Mouse (Mus musculus): Measurements from ENCODE around the gene Gatd1.

Gatd1 gene

DNA sequence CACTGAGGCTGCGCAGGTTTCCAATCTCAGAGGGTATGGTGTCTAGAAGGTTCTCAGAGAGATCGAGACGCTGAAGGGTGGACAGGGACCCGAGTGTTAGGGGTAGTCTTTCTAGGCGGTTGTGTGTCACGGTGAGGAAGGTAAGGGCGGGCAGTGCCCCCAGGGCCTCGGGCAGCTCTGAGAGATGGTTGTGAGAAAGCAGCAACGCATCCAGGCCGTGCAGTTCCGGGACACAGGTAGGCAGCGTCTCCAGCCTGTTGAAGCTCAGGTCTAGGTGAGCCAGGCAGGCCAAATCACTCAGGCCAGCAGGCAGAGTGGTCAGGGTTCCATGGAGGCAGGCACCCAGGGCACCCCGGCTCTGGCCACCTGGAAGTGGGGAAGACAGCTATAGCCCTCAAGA, 28.3 kb upstream of the Gatd1 start:
- DNase-seq (ENCODE audit: low read depth, low spot score), result no peak

GRCm38 (mm10) chr7:141441460-141441859, 27.5 kb upstream of the Gatd1 start:
- DNase-seq (ENCODE audit: low read depth, low spot score), result no peak

DNA sequence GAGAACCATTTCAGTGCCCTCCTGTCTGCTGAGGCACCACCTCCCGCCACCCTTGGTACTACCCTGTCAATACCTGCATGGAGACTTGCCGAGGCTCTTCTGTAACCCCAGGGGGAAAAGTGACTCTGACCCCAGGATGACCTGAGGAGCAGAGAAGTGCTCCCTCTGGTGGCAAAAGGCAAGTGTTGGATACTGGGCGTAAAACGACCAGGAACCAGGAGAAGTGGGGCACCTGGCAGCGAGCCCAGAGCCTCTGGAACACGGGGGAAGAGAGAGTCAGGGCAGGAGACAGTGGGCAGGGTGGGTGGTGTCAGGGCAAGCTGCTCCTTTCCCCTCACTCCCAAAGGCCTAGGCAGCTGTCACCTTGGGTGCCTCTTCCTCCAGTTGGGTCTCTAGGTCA, 26.7 kb upstream of the Gatd1 start:
- DNase-seq (ENCODE audit: low read depth, low spot score), result peak; percentile 63

- DNase-seq (ENCODE audit: low read depth, low spot score), result no peak
These were observed 25.9 kb upstream of the Gatd1 start for GRCm38 (mm10) chr7:141439811-141440210.

DNA sequence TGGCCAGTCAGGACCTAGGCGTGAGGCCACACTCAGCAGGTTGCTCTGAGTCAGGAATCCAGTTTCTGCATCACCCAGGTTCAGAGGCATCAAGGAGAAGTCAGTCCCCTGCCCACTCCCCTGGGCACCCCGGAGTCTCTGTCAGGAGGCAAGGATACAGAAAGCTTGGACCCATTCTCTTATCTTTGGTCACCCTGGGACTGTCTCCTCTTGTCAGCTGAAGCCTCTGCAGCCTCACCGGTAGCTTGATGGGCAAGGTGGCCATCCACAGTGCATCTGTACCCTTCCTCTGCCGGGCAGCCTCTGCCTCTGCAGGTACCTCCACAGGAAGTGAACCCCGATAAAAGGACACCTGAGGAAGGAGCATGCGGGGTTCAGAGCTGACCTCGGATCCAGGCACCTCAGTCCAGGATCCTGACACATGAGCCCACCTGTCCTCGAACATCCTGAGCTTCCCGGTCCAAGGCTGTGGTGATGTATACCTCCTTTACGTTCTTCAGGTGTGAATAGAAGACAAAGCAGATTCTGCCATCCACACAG, 25.3 kb upstream of the Gatd1 start:
- no peak for DNase-seq (ENCODE audit: low read depth, low spot score)

DNA sequence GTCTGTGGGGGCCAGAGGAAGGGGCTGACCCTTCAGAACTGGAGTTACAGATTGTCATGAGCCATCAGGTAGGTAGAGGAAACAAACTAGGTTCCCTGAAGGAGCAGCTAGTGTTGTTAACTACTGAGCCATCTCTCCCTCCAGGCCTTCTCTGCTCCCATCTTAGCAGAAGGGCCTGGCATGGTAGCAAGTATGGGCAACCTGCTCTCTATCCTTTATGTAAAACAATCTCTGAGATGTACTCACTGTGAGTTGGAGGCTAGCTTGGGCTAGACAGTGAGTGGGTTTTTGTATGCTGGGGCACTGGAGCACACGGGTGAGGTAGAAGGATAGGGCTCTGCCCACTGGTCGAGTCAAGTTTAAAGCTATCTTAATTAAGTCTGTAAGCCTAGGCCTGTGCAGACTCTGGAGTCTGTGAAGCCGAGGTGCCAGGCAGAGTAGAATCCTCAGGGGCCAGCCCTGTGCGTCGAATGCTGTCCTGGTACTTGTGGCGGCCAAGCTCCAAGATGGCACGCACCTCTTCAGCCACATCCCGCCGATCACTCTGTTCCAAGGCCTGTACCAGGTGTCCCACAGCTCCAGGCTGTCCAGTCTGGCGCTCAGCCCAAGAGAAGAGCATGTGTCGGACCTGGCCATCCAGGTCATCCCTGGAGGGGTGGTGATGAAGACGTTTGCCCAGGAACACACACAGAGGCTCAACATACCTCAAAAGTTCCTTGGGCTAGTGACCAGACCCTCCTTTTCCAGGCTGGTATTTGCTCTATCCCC, 24.4 kb upstream of the Gatd1 start:
- DNase-seq (ENCODE audit: low read depth, low spot score), result no peak

GRCm38 (mm10) chr7:141437178-141438120, 23.5 kb upstream of the Gatd1 start, which contains the start of gene Slc25a22:
Gene Slc25a22, minus strand, starts transcription at chr7:141437892.
- peak; percentile 84 for DNase-seq (ENCODE audit: low read depth, low spot score)

- no peak for DNase-seq (ENCODE audit: low read depth, low spot score)
These were observed 22.6 kb upstream of the Gatd1 start for GRCm38 (mm10) chr7:141436523-141436892.

DNA sequence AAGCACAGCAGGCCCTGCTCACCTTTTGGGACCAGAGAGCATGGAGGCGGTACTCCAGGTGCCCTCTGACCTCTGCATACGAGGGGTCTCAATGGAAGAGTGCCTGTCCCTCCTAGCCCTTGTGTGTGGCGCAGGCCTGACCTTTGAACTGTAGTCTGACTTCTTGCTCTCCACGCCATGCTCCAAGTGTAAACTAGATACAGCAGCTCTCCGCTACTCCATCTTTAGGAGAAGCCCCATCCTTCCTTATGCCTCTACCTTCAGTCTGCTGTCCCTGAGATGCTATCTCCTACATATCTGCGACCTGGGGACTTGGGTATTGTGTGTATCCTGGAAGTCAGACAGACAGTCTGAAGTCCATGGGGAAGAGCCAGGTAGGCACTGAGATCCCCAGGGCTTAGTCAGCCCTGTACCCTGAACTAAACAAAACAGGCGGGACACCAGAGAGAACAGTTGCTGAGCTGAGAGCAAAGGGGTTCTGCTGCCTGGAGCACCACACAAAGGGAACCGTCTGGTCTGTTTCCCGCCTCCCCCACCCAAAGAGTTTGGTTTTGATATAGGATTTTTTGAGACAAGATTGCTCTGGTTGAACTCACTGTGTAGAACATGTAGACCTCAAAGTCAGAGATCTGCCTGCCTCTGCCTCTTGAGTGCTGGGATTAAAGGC, 22.1 kb upstream of the Gatd1 start:
- DNase-seq (ENCODE audit: low read depth, low spot score), result no peak

GRCm38 (mm10) chr7:141435129-141435855, 21.4 kb upstream of the Gatd1 start:
- DNase-seq (ENCODE audit: low read depth, low spot score), result no peak

GRCm38 (mm10) chr7:141434464-141434863, 20.5 kb upstream of the Gatd1 start:
- DNase-seq (ENCODE audit: low read depth, low spot score), result no peak

DNA sequence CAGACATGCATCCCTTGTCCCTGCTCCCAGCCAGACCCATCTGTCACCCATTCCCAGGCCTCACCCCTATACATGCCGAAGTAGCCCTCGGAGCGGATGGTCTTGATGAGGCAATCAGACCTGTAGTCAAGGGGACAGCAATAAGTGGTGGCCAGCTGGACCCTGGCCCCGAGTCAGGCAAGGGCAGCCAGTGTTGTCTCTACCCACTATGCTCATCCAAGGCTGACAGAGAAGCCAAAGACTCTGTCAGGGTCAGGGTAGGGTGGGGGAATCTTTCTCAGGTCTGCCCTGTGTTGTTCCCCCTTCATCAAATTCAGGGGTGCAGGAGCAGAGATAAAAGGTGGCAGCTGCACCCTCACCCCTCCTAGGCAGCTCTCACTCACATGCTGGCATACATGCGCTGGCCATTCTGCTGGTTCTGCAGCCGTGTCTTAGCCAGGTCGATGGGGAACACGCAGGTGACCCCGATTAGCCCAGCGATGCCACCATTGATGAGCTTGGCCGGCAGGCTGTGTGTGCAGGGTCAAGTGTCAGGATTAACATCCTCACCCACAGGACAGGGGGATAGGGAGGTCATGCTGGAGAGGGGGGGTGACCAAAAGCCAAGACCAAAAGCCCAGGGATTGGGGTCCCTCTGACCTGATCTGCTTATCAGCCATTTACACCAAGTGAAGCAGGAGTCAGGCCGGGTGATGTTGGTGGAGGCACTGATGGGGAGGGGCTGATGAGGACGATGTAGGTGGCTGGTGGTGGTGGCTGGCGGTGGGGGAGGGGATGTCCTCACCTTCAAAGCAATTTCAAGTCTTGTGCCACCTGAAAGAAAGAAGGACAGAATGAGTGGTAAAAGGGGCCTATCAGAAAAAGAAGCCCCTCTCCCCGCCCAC, 19.8 kb upstream of the Gatd1 start:
- no peak for DNase-seq (ENCODE audit: low read depth, low spot score)

DNA sequence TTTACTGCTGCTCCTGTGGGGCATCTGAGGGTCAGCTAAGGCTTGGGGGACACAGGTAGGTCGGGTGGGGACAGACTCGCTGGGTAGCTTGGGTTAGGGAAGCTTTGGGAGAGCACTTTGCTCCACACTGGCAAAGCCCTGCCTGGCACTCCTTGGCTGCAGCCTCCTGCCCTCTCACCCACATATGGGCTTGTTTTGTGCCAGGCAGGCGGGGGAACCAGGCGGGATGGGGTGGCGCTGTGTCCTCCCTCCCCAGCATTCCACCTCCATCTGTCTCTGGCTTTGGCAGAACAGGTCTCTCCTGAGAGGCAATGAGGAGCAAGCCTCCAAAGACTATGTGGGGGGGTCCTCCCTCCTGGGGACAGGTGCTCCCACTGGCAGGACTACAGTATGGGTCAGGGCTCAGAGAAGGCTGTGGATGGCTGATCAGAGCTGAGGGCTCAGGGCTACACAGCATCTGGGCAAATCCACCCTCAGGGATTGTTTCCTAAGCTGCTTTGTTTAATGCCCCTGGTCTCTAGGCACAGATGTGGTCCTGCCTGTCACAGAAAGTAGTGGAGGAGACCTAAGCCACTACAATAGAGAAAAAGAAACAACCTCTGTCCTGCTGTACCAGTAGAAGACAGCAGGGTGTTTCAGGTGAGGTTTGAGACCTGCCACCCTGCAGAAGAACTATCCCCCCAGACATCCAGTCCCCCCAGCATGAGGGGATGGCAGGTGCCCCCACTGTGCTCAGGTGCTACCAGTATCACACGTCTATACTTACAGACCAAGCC, 19.0 kb upstream of the Gatd1 start:
- DNase-seq (ENCODE audit: low read depth, low spot score), result no peak

GRCm38 (mm10) chr7:141432186-141432611, 18.3 kb upstream of the Gatd1 start:
- DNase-seq (ENCODE audit: low read depth, low spot score), result no peak

DNA sequence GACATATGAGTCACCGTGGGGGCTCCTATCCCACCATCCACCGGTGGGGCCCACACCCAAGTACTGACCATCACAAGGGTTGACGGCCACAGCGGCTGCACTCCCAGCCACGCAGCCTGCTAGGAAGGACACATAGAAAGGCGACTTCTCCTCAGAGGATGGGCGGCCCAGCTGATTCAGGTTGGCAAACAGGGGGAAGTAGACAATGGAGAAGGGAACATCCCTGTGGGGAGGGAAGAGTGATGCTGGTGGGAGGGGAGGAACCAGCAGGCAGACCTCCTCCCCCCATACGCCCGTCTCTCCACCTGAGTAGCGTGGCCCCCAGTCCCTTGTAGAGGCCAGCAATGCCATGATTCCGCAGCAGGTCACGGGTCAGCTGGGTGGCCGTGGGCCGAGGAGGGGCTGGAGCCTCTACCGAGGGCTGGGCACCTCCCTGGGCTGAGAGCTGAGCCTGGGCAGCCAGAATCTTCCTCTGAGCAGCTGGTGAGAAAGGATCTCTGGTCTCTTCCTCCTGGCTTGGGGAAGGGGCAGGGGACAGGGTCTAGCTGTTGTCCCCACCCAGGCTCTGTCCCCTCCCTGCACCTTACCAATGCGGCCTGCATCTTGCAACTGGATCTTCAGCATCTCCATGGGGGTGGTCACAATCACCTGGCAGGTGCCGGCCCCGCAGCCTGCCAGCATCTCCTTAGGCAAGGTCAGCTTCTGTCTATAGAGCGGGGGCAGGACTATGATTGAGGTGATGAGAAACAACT, 17.7 kb upstream of the Gatd1 start:
- no peak for DNase-seq (ENCODE audit: low read depth, low spot score)

GRCm38 (mm10) chr7:141430585-141431240, 16.8 kb upstream of the Gatd1 start:
- DNase-seq (ENCODE audit: low read depth, low spot score), result no peak

GRCm38 (mm10) chr7:141429840-141430584, 16.1 kb upstream of the Gatd1 start:
- DNase-seq (ENCODE audit: low read depth, low spot score), result no peak

Data from mesoderm, embryonic 11.5 days (tissue).